8 mouse cellular contexts compared by ENCODE assay signal in genomic region chr14:25421596-25422001, GRCm38 (mm10). TPM values are rescaled to one million over a fixed set of nuclear protein-coding genes. Genes with fewer than 3 reads are reported as not detected.
DNase-seq lines count a peak whose midpoint lies in the region.

No protein-coding gene starts in this region.

- DNase-seq in gastrocnemius, postnatal 25 days = peak; percentile 58
- no peak for DNase-seq in gastrocnemius, postnatal 14 days
- peak; percentile 84 to 91 for DNase-seq in cerebellum, postnatal 10 days
- DNase-seq in frontal cortex, postnatal 25 days (ENCODE audit: low spot score in 2 of 2) = peak; percentile 19 to 31
- peak; percentile 79 to 86 for DNase-seq in layer of hippocampus, adult 18-20 months (ENCODE audit: low spot score in 2 of 2)
- peak; percentile 73 for DNase-seq in lung, postnatal 10 days
- DNase-seq in right cerebral cortex, adult 18-20 months = peak; percentile 76
- no peak for DNase-seq in spleen, postnatal 10 days (ENCODE audit: low spot score in 2 of 2)

- intact Hi-C loops in gastrocnemius, postnatal 14 days (cut with DNase I; ENCODE audit: low total_unique reads) = no loop called here

RNA-seq across cellular contexts. Expression of gene Zmiz1, which starts 37.4 kb away (rescaled TPM):
- 10 to 100 TPM; 26.4 to 29.8 TPM for total RNA-seq in gastrocnemius, postnatal 25 days (2021)
- total RNA-seq in gastrocnemius, postnatal 14 days (2021) = 10 to 100 TPM; 30.3 to 36.0 TPM
- total RNA-seq in layer of hippocampus, adult 18-20 months (2021) = 10 to 100 TPM; 86.3 to 88.2 TPM

Comparison
In these comparisons a context has a peak if more than half of its experiments do, and no peak if none do; other contexts are left out.
1. DNase-seq: peak in gastrocnemius, postnatal 25 days (single experiment), cerebellum, postnatal 10 days (2 of 2), frontal cortex, postnatal 25 days (2 of 2), layer of hippocampus, adult 18-20 months (2 of 2), lung, postnatal 10 days (single experiment) and right cerebral cortex, adult 18-20 months (single experiment); none in gastrocnemius, postnatal 14 days (single experiment) and spleen, postnatal 10 days (0 of 2).